Mouse (Mus musculus) monocyte, adult 2 months (primary cell): ENCODE results near the gene Zbtb17.

Experiments
- DNase-seq, 2 experiments: peaks; one replicate each; pipeline ENCODE4 v3.0.0; 2022; ENCODE audit warnings: low spot score in 2 of 2, low read depth in 1 of 2

Gene Zbtb17

GRCm38 (mm10) chr4:141444451-141445327, at the start of gene Zbtb17:
Gene Zbtb17 (plus strand): TSS chr4:141444654.
- DNase-seq, result peak; percentile 54 to 74

DNA sequence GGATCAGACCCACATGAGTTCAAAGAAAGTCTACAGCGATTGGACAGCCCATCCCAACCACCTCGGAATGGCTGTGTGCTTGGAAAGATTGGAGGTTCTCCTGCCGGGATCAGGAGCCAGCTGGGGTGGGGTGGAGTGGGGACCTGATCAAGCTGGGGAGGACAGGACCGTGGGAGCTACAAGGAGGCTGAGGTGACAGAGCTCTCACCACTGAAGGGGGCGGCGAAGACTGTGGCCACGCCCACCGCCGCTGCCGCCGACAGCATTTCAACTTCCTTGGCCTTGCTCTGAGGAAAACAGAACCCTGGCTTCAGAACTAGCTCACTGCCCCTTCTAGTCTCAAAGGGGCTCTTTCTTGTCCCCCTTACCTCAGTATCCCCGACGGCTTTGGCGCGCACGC, 49.7 kb upstream of the Zbtb17 start:
- no peak for DNase-seq

GRCm38 (mm10) chr4:141397861-141398260, 46.6 kb upstream of the Zbtb17 start:
- DNase-seq, result no peak

- no peak for DNase-seq
Measured at GRCm38 (mm10) chr4:141398545-141398944, 45.9 kb upstream of the Zbtb17 start, which contains the start of gene Clcnka. Gene Clcnka (minus strand): TSS chr4:141398724.

- DNase-seq, result no peak
Measured at GRCm38 (mm10) chr4:141400171-141400570, 44.3 kb upstream of the Zbtb17 start.

- DNase-seq, result peak; percentile 33 to 79
Measured at GRCm38 (mm10) chr4:141404518-141405313, 39.7 kb upstream of the Zbtb17 start.

DNA sequence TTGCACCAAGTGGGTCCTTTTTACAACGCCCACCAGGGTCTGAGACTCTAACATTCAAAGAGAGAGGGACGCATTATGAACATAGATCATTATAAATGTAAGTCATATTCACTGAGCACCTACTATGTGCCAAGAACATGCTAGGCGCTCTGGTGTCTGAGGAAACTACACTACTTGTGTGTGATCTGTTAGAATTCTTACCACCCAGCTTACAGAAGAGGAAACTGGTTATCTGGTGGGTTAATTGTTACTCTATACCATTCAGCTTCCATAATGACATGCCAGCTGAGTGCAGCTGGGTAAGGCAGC, 39.2 kb upstream of the Zbtb17 start:
- DNase-seq, result no peak

DNA sequence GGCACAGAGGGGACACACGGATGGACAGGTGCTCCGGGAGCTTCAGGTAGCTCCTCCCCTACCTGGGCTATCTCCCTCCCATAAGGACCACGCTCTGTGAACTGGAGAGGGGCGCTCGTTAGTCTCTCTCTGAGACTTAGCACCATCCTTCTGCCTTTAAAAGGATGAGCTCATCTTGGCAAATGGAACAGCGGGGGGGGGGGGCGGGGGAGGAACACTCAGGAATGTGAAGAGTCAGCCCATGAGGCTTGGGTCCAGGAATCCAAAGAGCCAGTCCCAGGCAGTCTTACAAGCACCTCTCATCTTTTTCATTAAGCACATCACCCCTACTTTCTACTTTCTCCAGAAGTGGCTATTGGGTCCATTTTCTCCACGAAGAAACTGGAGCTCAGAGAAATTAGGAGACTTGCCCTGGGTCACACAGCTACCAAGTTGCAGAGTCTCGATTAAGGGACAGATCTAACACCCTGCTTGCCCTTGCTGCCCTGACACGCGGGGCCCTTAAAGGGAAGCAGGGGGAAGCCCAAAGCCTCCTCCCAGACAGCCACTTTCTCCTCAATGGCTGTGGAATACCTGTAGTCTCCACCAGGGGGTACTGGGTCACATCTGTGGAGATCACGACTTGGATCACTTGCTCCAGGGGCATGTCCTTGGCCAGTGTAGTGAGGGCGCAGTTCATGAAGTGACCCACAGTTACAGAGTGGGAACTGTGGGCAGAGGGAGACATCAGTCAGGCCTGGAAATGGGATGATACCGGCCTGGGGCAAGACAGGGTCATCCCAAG, 37.7 kb upstream of the Zbtb17 start:
- DNase-seq, result peak in 1 of 2 experiments; percentile 41

- DNase-seq, result no peak
Measured at GRCm38 (mm10) chr4:141408577-141408976, 35.9 kb upstream of the Zbtb17 start.

DNA sequence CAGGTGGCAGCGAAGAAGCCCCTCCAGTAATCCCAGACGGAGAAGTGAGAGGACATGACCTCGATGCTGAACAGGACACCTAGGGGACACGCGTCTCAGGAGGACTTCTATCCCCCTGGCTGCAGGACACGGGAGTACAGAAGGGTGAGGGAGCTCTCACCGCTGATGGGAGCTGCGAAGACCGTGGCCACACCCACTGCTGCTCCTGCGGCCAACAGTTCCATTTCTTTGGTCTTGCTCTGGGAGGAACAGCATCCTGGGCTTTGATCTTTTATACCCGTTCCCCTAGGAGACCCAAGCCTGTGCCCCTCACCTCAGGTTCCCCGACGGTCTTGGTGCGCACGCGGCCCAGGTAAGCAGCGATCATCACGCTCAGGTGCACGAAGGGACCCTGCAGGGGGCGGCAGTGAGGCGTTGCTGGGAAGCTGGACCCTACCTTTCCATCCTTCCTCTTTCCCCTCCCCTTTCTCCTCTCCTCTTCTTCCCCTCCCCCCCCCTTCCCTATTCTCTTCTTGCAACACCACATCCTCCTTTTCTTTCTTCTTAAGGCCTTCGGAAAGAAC, 32.9 kb upstream of the Zbtb17 start:
- DNase-seq, result no peak

DNA sequence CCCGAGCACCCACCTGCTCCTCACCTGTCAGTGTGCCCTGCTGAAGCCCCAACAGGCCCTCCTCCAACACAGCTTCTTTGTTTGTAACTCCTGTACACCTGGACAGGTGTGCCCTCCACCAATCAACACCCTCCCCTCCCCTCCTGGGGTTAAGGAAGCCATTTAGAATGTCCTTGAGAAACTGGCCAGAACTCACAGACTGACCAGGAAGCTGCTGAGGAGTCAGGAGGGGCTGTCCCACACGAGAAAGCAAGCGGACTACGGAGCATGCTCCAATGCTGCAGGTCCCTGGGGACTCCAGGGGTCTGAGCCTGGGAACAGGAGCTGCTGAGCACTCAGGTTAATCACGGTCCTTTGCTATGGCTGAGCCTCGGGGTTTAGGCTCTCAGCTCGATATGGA, 28.5 kb upstream of the Zbtb17 start, which contains the start of gene Clcnkb:
Gene Clcnkb (minus strand): TSS at position 91 of the 400 bp plus-strand sequence.
- no peak for DNase-seq

- peak; percentile 45 to 48 for DNase-seq
Measured at GRCm38 (mm10) chr4:141419398-141420191, 24.9 kb upstream of the Zbtb17 start.

DNA sequence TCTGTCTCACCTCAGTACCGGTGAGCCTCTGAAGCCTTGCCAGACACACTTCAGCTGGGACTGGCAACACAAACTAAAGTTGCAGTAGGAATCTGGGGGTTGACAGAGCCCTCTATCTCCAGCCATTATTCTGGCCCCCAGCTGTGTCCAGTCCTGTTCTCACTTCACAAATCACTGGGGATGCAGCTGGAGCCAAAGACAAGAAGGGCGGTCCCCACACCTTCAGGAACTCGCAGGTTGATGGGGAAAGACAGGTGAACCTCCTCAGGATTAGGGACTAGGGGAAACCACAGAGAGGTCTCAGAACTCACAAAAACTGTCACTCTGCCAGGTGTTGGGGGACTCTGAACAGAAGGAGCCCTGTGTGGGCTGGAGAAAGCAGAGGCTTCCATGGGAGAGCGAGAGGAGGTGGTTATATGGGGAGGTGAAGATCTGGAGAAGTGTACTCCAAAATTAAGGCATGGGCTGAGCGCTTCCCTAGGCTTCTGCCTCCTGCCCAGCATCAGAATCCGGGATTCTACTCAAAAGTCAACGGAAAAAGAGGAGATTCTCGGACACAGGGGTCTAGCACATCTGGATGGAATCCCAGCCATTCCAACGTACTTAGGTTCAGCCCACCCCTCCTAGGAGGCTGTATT, 24.1 kb upstream of the Zbtb17 start, which contains the start of gene Hspb7:
Gene Hspb7 (plus strand): TSS at position 588 of the 638 bp plus-strand sequence.
- no peak for DNase-seq

DNA sequence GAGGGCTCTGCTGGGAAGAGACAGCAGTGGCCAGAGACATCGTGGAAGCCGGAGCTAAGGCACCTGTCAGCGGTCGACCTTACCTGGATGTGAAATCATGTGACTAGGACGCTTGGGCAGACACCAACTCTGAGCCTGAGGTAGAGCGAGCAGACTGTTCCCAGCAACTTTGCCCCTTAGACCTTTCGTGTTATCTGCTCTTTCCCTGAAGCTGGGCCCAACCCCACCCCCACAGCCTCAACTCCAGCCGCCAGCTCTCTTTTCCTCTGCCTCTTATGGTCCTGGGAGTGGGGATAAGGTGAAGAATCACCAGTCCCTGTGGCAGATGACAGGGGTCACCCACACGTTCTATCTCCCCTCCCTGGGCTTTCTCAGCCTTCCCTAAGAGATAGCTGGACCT, 23.6 kb upstream of the Zbtb17 start:
- DNase-seq, result no peak

- no peak for DNase-seq
Measured at GRCm38 (mm10) chr4:141421423-141421822, 23.0 kb upstream of the Zbtb17 start.

DNA sequence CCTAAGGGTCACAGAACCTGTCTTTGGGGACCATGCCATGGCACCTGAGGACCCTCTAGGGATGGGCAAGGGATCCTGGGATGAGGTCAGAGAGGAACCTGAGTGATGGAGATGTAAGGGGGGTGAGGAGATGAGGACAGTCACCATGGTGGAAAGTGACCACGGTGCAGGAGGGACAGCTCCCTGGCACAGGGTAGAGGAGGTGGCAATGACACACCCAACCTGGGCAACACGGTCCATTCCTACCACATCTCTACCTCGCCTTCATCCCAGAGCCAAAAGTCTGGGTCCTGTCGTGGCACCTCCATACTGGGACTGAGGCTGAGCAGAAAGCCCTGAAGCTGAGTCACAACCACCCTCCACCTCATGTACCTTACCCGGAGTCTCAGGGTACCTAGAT, 21.6 kb upstream of the Zbtb17 start:
- no peak for DNase-seq

DNA sequence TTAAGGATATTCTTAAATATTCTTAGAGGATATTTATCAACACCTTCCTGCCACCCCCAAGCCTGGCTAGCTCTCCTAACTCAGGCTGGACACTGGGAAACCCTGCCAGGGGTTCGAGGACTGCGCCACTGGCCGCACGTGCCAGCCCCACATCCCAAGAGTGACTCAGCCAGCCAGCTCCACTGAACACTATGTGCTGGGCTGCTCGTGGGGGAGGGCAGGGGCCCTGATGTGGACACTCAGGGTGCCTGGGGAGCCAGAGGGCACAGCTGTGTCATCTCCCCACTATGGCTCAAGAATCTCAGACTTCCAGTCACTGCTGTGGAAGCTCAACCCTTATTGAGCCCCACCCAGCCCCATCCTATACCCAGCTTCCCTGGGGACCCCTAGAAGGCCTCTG, 21.2 kb upstream of the Zbtb17 start:
- DNase-seq, result no peak

GRCm38 (mm10) chr4:141423691-141424431, 20.6 kb upstream of the Zbtb17 start:
- DNase-seq, result no peak
